Comparison of ENCODE assay signal across 11 mouse cellular contexts in genomic region chr10:17411300-17411987, GRCm38 (mm10).
DNase-seq lines count a peak whose midpoint lies in the region; ATAC-seq and TF ChIP-seq lines count a peak whose summit lies in the region.
"Had no signal": no experiment of that assay in that cellular context is flagged by ENCODE, and none has a peak within 500 bp of the region (broad histone marks: within the 10 kb centered on the region; RNA-seq: fewer than 3 reads in every experiment).

No protein-coding gene starts in this region.

- peak; percentile 5 for DNase-seq in heart, postnatal 4 days
- DNase-seq in R1 (ENCODE audit: low read depth, low spot score) (peak; percentile 61), adipocyte (ENCODE audit: low spot score) (no peak)
- peak; percentile 79 for DNase-seq in kidney, adult 2 months
- peak; percentile 42 for DNase-seq in lung, postnatal 10 days
- DNase-seq: cerebellum, adult 9-10 months; liver, embryonic 13.5 days had no signal

- H3K9ac ChIP-seq in heart, embryonic 11.5 days (ENCODE audit: low read depth, low read length), result no peak overlapping the region
- no peak overlapping the region for H3K9ac ChIP-seq in midbrain, embryonic 16.5 days (ENCODE audit: low read depth, low read length)
- H3K9ac ChIP-seq: heart, embryonic 15.5 days; liver, embryonic 13.5 days had no signal

- ATAC-seq in heart, embryonic 11.5 days (replicated peaks; ENCODE audit: insufficient number of reproducible peaks, low FRiP score, low TSS enrichment), result no peak
- ATAC-seq in megakaryocyte, adult 5-6 weeks (ENCODE audit: poor library complexity, severe bottlenecking), result no peak
- ATAC-seq in midbrain, embryonic 16.5 days, result no peak

- peaks cover 4% of the 10 kb centered on the region; the same call in 1 of the 2 replicates for H3K4me1 ChIP-seq in heart, embryonic 11.5 days (ENCODE audit: control insufficient read depth, insufficient read depth, low read length)
- peaks cover 7% of the 10 kb centered on the region for H3K4me1 ChIP-seq in kidney, adult 2 months (ENCODE audit: control insufficient read depth, insufficient read depth, low read length)
- H3K4me1 ChIP-seq in midbrain, embryonic 16.5 days (ENCODE audit: control insufficient read depth, insufficient read depth, low read length), result no peaks in the 10 kb centered on the region
- H3K4me1 ChIP-seq: liver, embryonic 13.5 days had no signal

- no peak for TF ChIP-seq CTCF in kidney, adult 2 months (conservative IDR thresholded peaks at IDR 0.05; ENCODE audit: insufficient read depth, insufficient read length, low read depth, low read length)

- no peak overlapping the region for H3K27ac ChIP-seq in heart, embryonic 11.5 days (ENCODE audit: low read depth, low read length)
- peak overlapping the region; percentile 87 for H3K27ac ChIP-seq in kidney, adult 2 months (ENCODE audit: insufficient read depth, low read depth, low read length)
- no peak overlapping the region for H3K27ac ChIP-seq in midbrain, embryonic 16.5 days (ENCODE audit: low read length)
- H3K27ac ChIP-seq: heart, embryonic 15.5 days; liver, embryonic 13.5 days had no signal

- 47% methylated on average over 4 of the region's 4 CpGs for WGBS in heart, embryonic 11.5 days (ENCODE audit: insufficient replicate concordance)
- WGBS in kidney, adult 2 months, result 31% methylated on average over 4 of the region's 4 CpGs
- WGBS in midbrain, embryonic 16.5 days, result 44% methylated on average over 4 of the region's 4 CpGs

- no peak overlapping the region for H3K4me3 ChIP-seq in heart, embryonic 11.5 days (ENCODE audit: low read depth, low read length)
- no peak overlapping the region for H3K4me3 ChIP-seq in kidney, adult 2 months (ENCODE audit: insufficient read depth, low read depth, low read length)
- no peak overlapping the region for H3K4me3 ChIP-seq in midbrain, embryonic 16.5 days (ENCODE audit: low read depth, low read length)
- H3K4me3 ChIP-seq: heart, embryonic 15.5 days; liver, embryonic 13.5 days had no signal

- H3K9me3 ChIP-seq in heart, embryonic 11.5 days (replicated peaks; ENCODE audit: control insufficient read depth, low read length), result no peaks in the 10 kb centered on the region
- no peaks in the 10 kb centered on the region; the same call in 1 of the 2 replicates for H3K9me3 ChIP-seq in midbrain, embryonic 16.5 days (replicated peaks; ENCODE audit: control insufficient read depth, low read length, poor library complexity, severe bottlenecking)
- H3K9me3 ChIP-seq: heart, embryonic 15.5 days; liver, embryonic 13.5 days had no signal

- H3K36me3 ChIP-seq in heart, embryonic 11.5 days (ENCODE audit: control insufficient read depth, insufficient read depth, low read length), result no peaks in the 10 kb centered on the region
- no peaks in the 10 kb centered on the region for H3K36me3 ChIP-seq in kidney, adult 2 months (ENCODE audit: control insufficient read depth, insufficient read depth, low read length)
- no peaks in the 10 kb centered on the region for H3K36me3 ChIP-seq in midbrain, embryonic 16.5 days (ENCODE audit: control insufficient read depth, insufficient read depth, low read length)
- H3K36me3 ChIP-seq: heart, embryonic 15.5 days; liver, embryonic 13.5 days had no signal

- no peak for TF ChIP-seq POLR2A in kidney, adult 2 months (IDR thresholded peaks at IDR 0.05; ENCODE audit: low read depth, low read length)

- H3K27me3 ChIP-seq in heart, embryonic 11.5 days (ENCODE audit: control insufficient read depth, insufficient read depth, low read length), result no peaks in the 10 kb centered on the region
- no peaks in the 10 kb centered on the region for H3K27me3 ChIP-seq in kidney, adult 2 months (replicated peaks; ENCODE audit: control insufficient read depth, insufficient read depth, low read length)
- H3K27me3 ChIP-seq in midbrain, embryonic 16.5 days (ENCODE audit: control insufficient read depth, insufficient read depth, low read depth, low read length), result no peaks in the 10 kb centered on the region
- H3K27me3 ChIP-seq: heart, embryonic 15.5 days; liver, embryonic 13.5 days had no signal

- H3K4me2 ChIP-seq in heart, embryonic 11.5 days, result no peak overlapping the region
- no peak overlapping the region for H3K4me2 ChIP-seq in midbrain, embryonic 16.5 days (ENCODE audit: low read length)
- H3K4me2 ChIP-seq: heart, embryonic 15.5 days; liver, embryonic 13.5 days had no signal
